Mouse (Mus musculus) brain, embryonic 14.5 days (tissue): ENCODE results near the gene Prpf4.

Experiments used
- CTCF ChIP-seq: fragments of 200-500 bp; IDR thresholded peaks from 2 replicates; pipeline ENCODE4 v1.5.1; 2012; ENCODE audit warnings: inconsistent platforms, mild to moderate bottlenecking, moderate library complexity, borderline replicate concordance; ENCODE audit not compliant: insufficient read depth, insufficient read length; ENCODE audit errors: extremely low read depth
- POLR2A ChIP-seq: fragments of 200-500 bp; IDR thresholded peaks from 2 replicates; pipeline ENCODE4 v1.6.1; 2012; ENCODE audit warnings: mild to moderate bottlenecking, inconsistent platforms, borderline replicate concordance; ENCODE audit not compliant: poor library complexity, insufficient read depth, insufficient read length, severe bottlenecking; ENCODE audit errors: extremely low read depth

DNA sequence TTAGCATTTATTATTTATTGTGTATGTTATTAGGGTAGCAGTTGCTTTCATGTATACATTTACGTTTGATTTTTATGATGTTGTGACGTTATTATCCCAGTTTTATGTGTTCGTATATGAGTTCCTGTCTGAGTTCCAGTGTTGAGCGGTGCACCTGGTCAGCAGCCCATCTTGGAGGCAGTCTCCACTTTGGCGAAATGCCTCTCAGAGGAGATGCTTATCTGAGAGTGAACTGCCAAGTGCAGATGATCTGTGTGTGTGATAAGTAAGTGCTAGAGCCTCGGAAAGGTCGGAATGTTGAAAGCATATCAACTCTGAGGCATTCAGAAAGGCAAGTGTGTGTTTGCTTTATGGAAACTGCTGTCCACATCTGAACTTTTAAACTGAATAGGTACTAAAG is 34.9 kb upstream of the Prpf4 start:
- no peak for TF ChIP-seq POLR2A
- no peak for TF ChIP-seq CTCF
